Comparison of ENCODE assay signal across 11 mouse cellular contexts in genomic region chr2:20167566-20167965, GRCm38 (mm10).
DNase-seq lines count a peak whose midpoint lies in the region; ATAC-seq and TF ChIP-seq lines count a peak whose summit lies in the region.
"Had no signal": no experiment of that assay in that cellular context is flagged by ENCODE, and none has a peak within 500 bp of the region (broad histone marks: within the 10 kb centered on the region; RNA-seq: fewer than 3 reads in every experiment).

No protein-coding gene starts in this region.

- no peak overlapping the region for H3K4me2 ChIP-seq in forebrain, embryonic 15.5 days (replicated peaks)
- no peak overlapping the region for H3K4me2 ChIP-seq in forebrain, embryonic 13.5 days
- H3K4me2 ChIP-seq in lung, postnatal 0 days (replicated peaks; ENCODE audit: low read depth, low read length), result no peak overlapping the region
- H3K4me2 ChIP-seq: embryonic facial prominence, embryonic 12.5 days had no signal

- H3K4me3 ChIP-seq in forebrain, embryonic 15.5 days, result no peak overlapping the region
- H3K4me3 ChIP-seq in forebrain, embryonic 13.5 days, result no peak overlapping the region
- no peak overlapping the region for H3K4me3 ChIP-seq in lung, adult 2 months (replicated peaks; ENCODE audit: extremely low read depth, low read depth, low read length)
- H3K4me3 ChIP-seq in lung, postnatal 0 days (ENCODE audit: low read depth, low read length), result no peak overlapping the region
- H3K4me3 ChIP-seq in embryonic fibroblast, embryonic 13.5 days (ENCODE audit: insufficient read depth, low read length), result no peak overlapping the region
- H3K4me3 ChIP-seq: embryonic facial prominence, embryonic 12.5 days had no signal

- WGBS in forebrain, embryonic 15.5 days, result 36% methylated on average over 5 of the region's 5 CpGs
- 59% methylated on average over 5 of the region's 5 CpGs for WGBS in forebrain, embryonic 13.5 days
- 38% methylated on average over 5 of the region's 5 CpGs for WGBS in lung, adult 2 months
- 57% methylated on average over 5 of the region's 5 CpGs for WGBS in lung, postnatal 0 days

- TF ChIP-seq POLR2A in lung, adult 2 months (IDR thresholded peaks at IDR 0.05; ENCODE audit: borderline replicate concordance, extremely low read depth, low read depth, low read length), result no peak
- TF ChIP-seq POLR2A in embryonic fibroblast, embryonic 13.5 days (IDR thresholded peaks at IDR 0.05; ENCODE audit: low read depth, low read length), result no peak

- TF ChIP-seq CTCF in lung, adult 2 months (IDR thresholded peaks at IDR 0.05; ENCODE audit: insufficient read depth, low read length), result no peak
- TF ChIP-seq CTCF in lung, postnatal 0 days (IDR thresholded peaks at IDR 0.05), result no peak
- TF ChIP-seq CTCF in embryonic fibroblast, embryonic 13.5 days (IDR thresholded peaks at IDR 0.05; ENCODE audit: borderline replicate concordance, insufficient read depth, low read length), result no peak

- H3K36me3 ChIP-seq in forebrain, embryonic 15.5 days, result no peaks in the 10 kb centered on the region
- H3K36me3 ChIP-seq in forebrain, embryonic 13.5 days (ENCODE audit: poor library complexity, severe bottlenecking), result no peaks in the 10 kb centered on the region
- H3K36me3 ChIP-seq in lung, postnatal 0 days (ENCODE audit: insufficient read depth, low read length), result no peaks in the 10 kb centered on the region
- H3K36me3 ChIP-seq: embryonic facial prominence, embryonic 12.5 days had no signal

- H3K27me3 ChIP-seq in forebrain, embryonic 15.5 days, result no peaks in the 10 kb centered on the region
- H3K27me3 ChIP-seq in forebrain, embryonic 13.5 days, result no peaks in the 10 kb centered on the region
- no peaks in the 10 kb centered on the region for H3K27me3 ChIP-seq in lung, postnatal 0 days (replicated peaks; ENCODE audit: insufficient read depth, low read length)
- H3K27me3 ChIP-seq: CH12.LX; embryonic facial prominence, embryonic 12.5 days had no signal

- H3K9ac ChIP-seq in forebrain, embryonic 15.5 days (replicated peaks), result no peak overlapping the region
- H3K9ac ChIP-seq in forebrain, embryonic 13.5 days, result no peak overlapping the region
- H3K9ac ChIP-seq in lung, postnatal 0 days (replicated peaks; ENCODE audit: low read depth), result no peak overlapping the region
- H3K9ac ChIP-seq: embryonic facial prominence, embryonic 12.5 days had no signal

- ATAC-seq in forebrain, embryonic 15.5 days (replicated peaks), result 0 out of 2 replicates have a peak, but pooled peaks have one; percentile 11
- no peak; the same call in 1 of the 2 replicates for ATAC-seq in forebrain, embryonic 13.5 days
- ATAC-seq in lung, postnatal 0 days, result no peak

- no peak overlapping the region for H3K27ac ChIP-seq in forebrain, embryonic 15.5 days (replicated peaks)
- no peak overlapping the region for H3K27ac ChIP-seq in forebrain, embryonic 13.5 days
- no peak overlapping the region for H3K27ac ChIP-seq in lung, postnatal 0 days (ENCODE audit: low read length)
- 0 out of 2 replicates have a peak overlapping the region, but pooled peaks have one; percentile 11 for H3K27ac ChIP-seq in embryonic fibroblast, embryonic 13.5 days (ENCODE audit: insufficient read depth, low read length)
- H3K27ac ChIP-seq: embryonic facial prominence, embryonic 12.5 days had no signal

- TF ChIP-seq EP300 in lung, postnatal 0 days (IDR thresholded peaks at IDR 0.05), result no peak

- DNase-seq in lung, adult 2 months, result peak; percentile 11
- no peak for DNase-seq in lung, postnatal 0 days (ENCODE audit: low spot score)
- DNase-seq in kidney, postnatal 14 days, result peak; percentile 51
- DNase-seq in spleen, postnatal 4 days (ENCODE audit: low spot score in 2 of 2), result no peak
- no peak for DNase-seq in spleen, postnatal 14 days (ENCODE audit: low spot score in 2 of 2)
- DNase-seq: thymus, postnatal 14 days had no signal

- peaks cover 7% of the 10 kb centered on the region for H3K4me1 ChIP-seq in forebrain, embryonic 15.5 days
- H3K4me1 ChIP-seq in forebrain, embryonic 13.5 days, result peaks cover 5% of the 10 kb centered on the region; the same call in 1 of the 2 replicates
- no peaks in the 10 kb centered on the region for H3K4me1 ChIP-seq in lung, adult 2 months (ENCODE audit: control insufficient read depth, insufficient read depth, low read length)
- no peaks in the 10 kb centered on the region for H3K4me1 ChIP-seq in lung, postnatal 0 days (ENCODE audit: insufficient read depth, low read depth, low read length)
- no peaks in the 10 kb centered on the region for H3K4me1 ChIP-seq in embryonic fibroblast, embryonic 13.5 days (ENCODE audit: control insufficient read depth, insufficient read depth, low read length)
- H3K4me1 ChIP-seq: embryonic facial prominence, embryonic 12.5 days had no signal

- H3K9me3 ChIP-seq in forebrain, embryonic 15.5 days, result no peaks in the 10 kb centered on the region
- no peaks in the 10 kb centered on the region for H3K9me3 ChIP-seq in forebrain, embryonic 13.5 days (replicated peaks)
- no peaks in the 10 kb centered on the region for H3K9me3 ChIP-seq in lung, postnatal 0 days (ENCODE audit: low read length)
- H3K9me3 ChIP-seq: embryonic facial prominence, embryonic 12.5 days had no signal

Comparison
In these comparisons a context has a peak if more than half of its experiments do, and no peak if none do; other contexts are left out.
1. DNase-seq: peak in lung, adult 2 months (single experiment) and kidney, postnatal 14 days (single experiment); none in lung, postnatal 0 days (single experiment), spleen, postnatal 4 days (0 of 2) and spleen, postnatal 14 days (0 of 2).